ENCODE assay signal across 10 mouse cellular contexts in the genomic region with DNA sequence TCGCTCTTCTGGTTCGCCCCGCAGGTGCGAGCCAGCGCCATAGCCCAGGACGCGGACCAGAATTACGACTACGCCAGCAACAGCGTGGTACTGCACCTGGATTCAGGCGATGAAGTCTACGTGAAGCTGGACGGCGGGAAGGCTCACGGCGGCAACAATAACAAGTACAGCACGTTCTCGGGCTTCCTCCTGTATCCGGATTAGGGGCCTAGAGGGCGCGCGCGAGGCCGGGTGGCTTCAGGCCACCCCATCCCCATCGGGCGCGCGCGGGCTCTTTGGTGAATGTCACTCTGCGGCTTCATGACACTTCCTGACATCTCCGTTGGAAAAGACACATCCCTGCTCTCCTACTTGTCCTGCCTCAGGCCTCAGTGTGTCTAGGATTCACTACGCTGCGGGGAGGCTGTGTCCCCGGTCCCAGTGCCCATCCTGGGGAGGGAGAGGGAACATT. TPM values are rescaled to one million over a fixed set of nuclear protein-coding genes. Genes with fewer than 3 reads are reported as not detected.
A peak's percentile ranks its signal among the peaks of the same experiment; 100 is the strongest.
DNase-seq lines count a peak whose midpoint lies in the region; ATAC-seq and TF ChIP-seq lines count a peak whose summit lies in the region.
"Had no signal": no experiment of that assay in that cellular context is flagged by ENCODE, and none has a peak within 500 bp of the region (broad histone marks: within the 10 kb centered on the region; RNA-seq: fewer than 3 reads in every experiment).

No protein-coding gene starts in this region.

- peak overlapping the region; percentile 64 for H3K4me2 ChIP-seq in hindbrain, embryonic 14.5 days (replicated peaks)

- H3K27me3 ChIP-seq in forebrain, embryonic 10.5 days (ENCODE audit: poor library complexity, severe bottlenecking), result peaks cover 95% of the 10 kb centered on the region
- peaks cover 81% of the 10 kb centered on the region for H3K27me3 ChIP-seq in hindbrain, embryonic 14.5 days (ENCODE audit: control insufficient read depth, insufficient read depth, low read length)
- H3K27me3 ChIP-seq: CH12.LX had no signal

- under 1% methylated on average over 34 of the region's 34 CpGs for WGBS in forebrain, embryonic 10.5 days
- 1% methylated on average over 34 of the region's 34 CpGs for WGBS in hindbrain, embryonic 14.5 days
- under 1% methylated on average over 34 of the region's 34 CpGs for WGBS in lung, adult 2 months

- H3K36me3 ChIP-seq in forebrain, embryonic 10.5 days (replicated peaks), result no peaks in the 10 kb centered on the region
- no peaks in the 10 kb centered on the region for H3K36me3 ChIP-seq in hindbrain, embryonic 14.5 days (replicated peaks; ENCODE audit: control insufficient read depth, insufficient read depth)

- peaks cover 39% of the 10 kb centered on the region for H3K4me1 ChIP-seq in forebrain, embryonic 10.5 days
- peaks cover 27% of the 10 kb centered on the region for H3K4me1 ChIP-seq in hindbrain, embryonic 14.5 days (replicated peaks; ENCODE audit: control insufficient read depth, insufficient read depth, low read length)
- H3K4me1 ChIP-seq in lung, adult 2 months (ENCODE audit: control insufficient read depth, insufficient read depth, low read length), result no peaks in the 10 kb centered on the region

- H3K4me3 ChIP-seq in forebrain, embryonic 10.5 days, result peak overlapping the region; percentile 49
- H3K4me3 ChIP-seq in hindbrain, embryonic 14.5 days (replicated peaks; ENCODE audit: low read length), result peak overlapping the region; percentile 26
- H3K4me3 ChIP-seq in lung, adult 2 months (replicated peaks; ENCODE audit: extremely low read depth, low read depth, low read length), result no peak overlapping the region

- DNase-seq in gastrocnemius, postnatal 10 days, result peak; percentile 21
- no peak for DNase-seq in gastrocnemius, adult 18-20 months (ENCODE audit: low spot score)
- DNase-seq in R1 (ENCODE audit: low read depth, low spot score), result peak; percentile 78
- peak; percentile 64 for DNase-seq in forebrain, embryonic 10.5 days (ENCODE audit: extremely low spot score, low spot score)
- peak; percentile 40 for DNase-seq in hindbrain, embryonic 14.5 days (ENCODE audit: low spot score)
- peak; percentile 39 for DNase-seq in lung, adult 2 months
- peak; percentile 77 for DNase-seq in retina, postnatal 1 day
- DNase-seq in cerebellum, adult 11 months, result no peak

- H3K9me3 ChIP-seq in forebrain, embryonic 10.5 days, result no peaks in the 10 kb centered on the region
- no peaks in the 10 kb centered on the region for H3K9me3 ChIP-seq in hindbrain, embryonic 14.5 days (ENCODE audit: control insufficient read depth, low read length)

- TF ChIP-seq CTCF in lung, adult 2 months (IDR thresholded peaks at IDR 0.05; ENCODE audit: insufficient read depth, low read length), result no peak

- peak; percentile 41; the same call in 1 of the 2 replicates for ATAC-seq in hindbrain, embryonic 14.5 days (ENCODE audit: low FRiP score)

- no peak for TF ChIP-seq POLR2A in lung, adult 2 months (IDR thresholded peaks at IDR 0.05; ENCODE audit: borderline replicate concordance, extremely low read depth, low read depth, low read length)

- H3K27ac ChIP-seq in forebrain, embryonic 10.5 days, result peak overlapping the region; percentile 63; the same call in 1 of the 2 replicates
- no peak overlapping the region for H3K27ac ChIP-seq in hindbrain, embryonic 14.5 days

- H3K9ac ChIP-seq in hindbrain, embryonic 14.5 days, result no peak overlapping the region

RNA-seq across cellular contexts. Expression of gene C1ql2, which starts 2.0 kb away (rescaled TPM):
- total RNA-seq in gastrocnemius, postnatal 10 days (2021), result not detected
- total RNA-seq in gastrocnemius, adult 18-20 months (2021), result not detected
- polyA plus RNA-seq in forebrain, embryonic 10.5 days (2016; fragmentation: Nextera tagmentation; extraction: Ambion mirVana), result 0.09 TPM in 1 of 2 replicates, not detected in the other
- 4.9 and 5.4 TPM in 2 replicates for polyA plus RNA-seq in hindbrain, embryonic 14.5 days (2014; fragmentation: Nextera tagmentation; extraction: Ambion mirVana)
- 0.10 and 0.12 TPM in 2 replicates for polyA plus RNA-seq in lung, adult 2 months (2012; rRNA removed)
- total RNA-seq: CH12.LX had no signal
- polyA plus RNA-seq: gonadal fat pad, adult 2 months had no signal

Comparison
In these comparisons a context has a peak if more than half of its experiments do, and no peak if none do; other contexts are left out.
1. DNase-seq: peak in gastrocnemius, postnatal 10 days (single experiment), R1 (single experiment), forebrain, embryonic 10.5 days (single experiment), hindbrain, embryonic 14.5 days (single experiment), lung, adult 2 months (single experiment) and retina, postnatal 1 day (single experiment); none in gastrocnemius, adult 18-20 months (single experiment) and cerebellum, adult 11 months (single experiment).